Mouse (Mus musculus) heart, adult 2 months (tissue): Measurements from ENCODE around the gene 1700018F24Rik. TPM values are rescaled to one million over a fixed set of nuclear protein-coding genes. Genes with fewer than 3 reads are reported as not detected.
"Not testable (repeated sequence)": the region's sequence is repeated elsewhere in the genome, so short reads cannot be mapped to it uniquely, and the experiment has no call there.

Source experiments
- DNase-seq, 2 experiments: peaks; one replicate each; pipeline ENCODE4 v3.0.0; 2021
- H3K27ac ChIP-seq: fragments of 200-600 bp; 2 replicates; pipeline ENCODE4 v1.8.1; 2022
- H3K27me3 ChIP-seq: fragments of 200-500 bp; 2 replicates; pipeline ENCODE4 v1.6.1; 2012; ENCODE audit warnings: mild to moderate bottlenecking, low read length, inconsistent platforms, mixed read lengths; ENCODE audit not compliant: control insufficient read depth, insufficient read depth
- H3K36me3 ChIP-seq: fragments of 200-500 bp; 2 replicates; pipeline ENCODE4 v1.6.1; 2012; ENCODE audit warnings: low read length, inconsistent platforms; ENCODE audit not compliant: control insufficient read depth, insufficient read depth
- H3K4me1 ChIP-seq: fragments of 200-500 bp; 2 replicates; pipeline ENCODE4 v1.6.1; 2011; ENCODE audit warnings: low read length; ENCODE audit not compliant: control insufficient read depth, insufficient read depth
- H3K4me3 ChIP-seq: fragments of 200-600 bp; 2 replicates; pipeline ENCODE4 v1.8.1; 2022
- H3K79me2 ChIP-seq: fragments of 200-500 bp; replicated peaks from 2 replicates; pipeline ENCODE4 v1.6.1; 2012; ENCODE audit warnings: mild to moderate bottlenecking, inconsistent platforms, low read length, moderate library complexity, mixed read lengths; ENCODE audit not compliant: control insufficient read depth, insufficient read depth
- H3K9ac ChIP-seq: fragments of 200-500 bp; 2 replicates; pipeline ENCODE4 v1.6.1; 2012; ENCODE audit warnings: low read depth, mild to moderate bottlenecking, control low read depth, inconsistent platforms, low read length, mixed read lengths
- CTCF ChIP-seq: fragments of 200-600 bp; IDR thresholded peaks from 2 replicates; pipeline ENCODE4 v1.8.1; 2022; ENCODE audit warnings: antibody characterized with exemption, mild to moderate bottlenecking, moderate library complexity
- EP300 ChIP-seq: fragments of 200-500 bp; IDR thresholded peaks from 2 replicates; pipeline ENCODE4 v1.6.1; 2011; ENCODE audit warnings: low read depth, low read length, control low read depth; ENCODE audit not compliant: insufficient read depth
- POLR2A ChIP-seq: fragments of 200-500 bp; IDR thresholded peaks from 2 replicates; pipeline ENCODE4 v1.6.1; 2011; ENCODE audit warnings: mild to moderate bottlenecking, low read depth, low read length, control low read depth; ENCODE audit not compliant: insufficient read depth
- WGBS: fragments of 180-500 bp; shearing (Covaris S2); methylation state at CpG from one replicate; pipeline ENCODE4 v1.1.7; 2018; 5-methylcytosine and 5-hydroxymethylcytosine counted together
- intact Hi-C: fragments of 180-260 bp; cut with DNase I; formaldehyde crosslinking; loops from one replicate; pipeline ENCODE4 v1.15.1; 2025
- long read RNA-seq: library from polyadenylated mRNA; stranded (forward); transcript quantifications from one replicate; pipeline ENCODE4 v2.0.0, GENCODE M21; 2021
- polyA plus RNA-seq: library from polyadenylated mRNA; depleted of rRNA; stranded (reverse); fragments of >200 nt; gene quantifications from 2 replicates; pipeline ENCODE4 v1.2.3, GENCODE M21; 2012; rRNA removed
- total RNA-seq, 2 experiments: library from RNA; stranded (reverse); gene quantifications; 2 replicates each; pipeline ENCODE4 v1.2.3; 2021

1700018F24Rik gene
- total RNA-seq (not detected), polyA plus RNA-seq (not detected in 2 replicates)
- long read RNA-seq: 0 reads

GRCm38 (mm10) chr5:145042690-145043089, at the start of gene 1700018F24Rik:
Gene 1700018F24Rik, plus strand, starts transcription at chr5:145042990.
- DNase-seq, H3K9ac ChIP-seq, H3K27me3 ChIP-seq, H3K4me1 ChIP-seq, H3K4me3 ChIP-seq, intact Hi-C loops, H3K79me2 ChIP-seq, H3K27ac ChIP-seq, H3K36me3 ChIP-seq: not testable (repeated sequence)
- WGBS: 24% methylated on average over 3 of the region's 3 CpGs

- WGBS: 62% methylated on average over 2 of the region's 2 CpGs
- intact Hi-C loops: no loop called here
- Histone ChIP-seq H3K27me3 (no peaks in the 10 kb centered on the region), H3K9ac (no peak overlapping the region), H3K79me2 (no peaks in the 10 kb centered on the region), H3K36me3 (no peaks in the 10 kb centered on the region), H3K27ac (no peak overlapping the region), H3K4me3 (no peak overlapping the region), H3K4me1 (no peaks in the 10 kb centered on the region)
- no peak for DNase-seq
- TF ChIP-seq EP300 (no peak), CTCF (peak; percentile 51), POLR2A (no peak)
Observed at GRCm38 (mm10) chr5:144998491-144998890, 44.3 kb upstream of the 1700018F24Rik start.

- H3K79me2 ChIP-seq: no peaks in the 10 kb centered on the region
- no peaks in the 10 kb centered on the region for H3K4me1 ChIP-seq
- H3K4me3 ChIP-seq: no peak overlapping the region
- H3K9ac ChIP-seq: no peak overlapping the region
- no peaks in the 10 kb centered on the region for H3K36me3 ChIP-seq
- WGBS: 84% methylated on average over 3 of the region's 3 CpGs
- no peak for TF ChIP-seq EP300
- TF ChIP-seq CTCF: no peak
- TF ChIP-seq POLR2A: no peak
- no peak overlapping the region for H3K27ac ChIP-seq
- intact Hi-C loops: no loop called here
- no peak for DNase-seq
- no peaks in the 10 kb centered on the region for H3K27me3 ChIP-seq
Observed at GRCm38 (mm10) chr5:145003362-145003761, 39.4 kb upstream of the 1700018F24Rik start.

- Histone ChIP-seq H3K79me2 (no peaks in the 10 kb centered on the region), H3K4me3 (no peak overlapping the region), H3K36me3 (no peaks in the 10 kb centered on the region), H3K27ac (no peak overlapping the region), H3K9ac (no peak overlapping the region), H3K4me1 (no peaks in the 10 kb centered on the region), H3K27me3 (no peaks in the 10 kb centered on the region)
- intact Hi-C loops: no loop called here
- WGBS: 45% methylated on average over 9 of the region's 9 CpGs
- DNase-seq: no peak
- TF ChIP-seq CTCF (no peak), POLR2A (no peak)
Observed at GRCm38 (mm10) chr5:145004495-145004894, 38.3 kb upstream of the 1700018F24Rik start.

- 78% methylated on average over 6 of the region's 6 CpGs for WGBS
- TF ChIP-seq POLR2A (no peak), CTCF (no peak), EP300 (no peak)
- Histone ChIP-seq H3K9ac (no peak overlapping the region), H3K36me3 (no peaks in the 10 kb centered on the region), H3K27ac (no peak overlapping the region), H3K27me3 (no peaks in the 10 kb centered on the region), H3K4me3 (no peak overlapping the region), H3K79me2 (no peaks in the 10 kb centered on the region), H3K4me1 (no peaks in the 10 kb centered on the region)
- no peak for DNase-seq
- intact Hi-C loops: no loop called here
Observed at GRCm38 (mm10) chr5:145005596-145005995, 37.2 kb upstream of the 1700018F24Rik start.

- Histone ChIP-seq H3K9ac (no peak overlapping the region), H3K36me3 (no peaks in the 10 kb centered on the region), H3K27me3 (no peaks in the 10 kb centered on the region), H3K4me3 (no peak overlapping the region), H3K27ac (no peak overlapping the region), H3K79me2 (no peaks in the 10 kb centered on the region), H3K4me1 (no peaks in the 10 kb centered on the region)
- 89% methylated on average over 15 of the region's 15 CpGs for WGBS
- DNase-seq: no peak
- TF ChIP-seq POLR2A: no peak
- no peak for TF ChIP-seq CTCF
- no peak for TF ChIP-seq EP300
- intact Hi-C loops: no loop called here
Observed at GRCm38 (mm10) chr5:145008878-145009659, 33.7 kb upstream of the 1700018F24Rik start.
